Mouse (Mus musculus) MEL (cell line): Measurements from ENCODE around the gene Sh3tc1. TPM values are rescaled to one million over a fixed set of nuclear protein-coding genes. Genes with fewer than 3 reads are reported as not detected.

ENCODE experiments used
- DNase-seq: peaks from one replicate; pipeline ENCODE4 v3.0.0; 2011; ENCODE audit warnings: low read depth, low spot score
- H3K27ac ChIP-seq: 2 replicates; pipeline ENCODE4 v1.5.1; 2012; ENCODE audit warnings: low read depth, mild to moderate bottlenecking, control low read depth, low read length, moderate library complexity; ENCODE audit not compliant: control insufficient read depth
- H3K27me3 ChIP-seq, 2 experiments: fragments of 150-350 bp in 1 of 2; sonication (generic) in 1 of 2; 2 replicates each; pipeline ENCODE4 v1.6.1; 2012; ENCODE audit warnings: low read length in 2 of 2, mild to moderate bottlenecking in 2 of 2, improper control_type of control experiment in 1 of 2, moderate library complexity in 1 of 2; ENCODE audit not compliant: insufficient read depth in 2 of 2, control insufficient read depth in 1 of 2
- H3K36me3 ChIP-seq, 2 experiments: 2 replicates each; pipeline ENCODE4 v1.6.1; 2012 to 2014; ENCODE audit warnings: low read length in 2 of 2, improper control_type of control experiment in 1 of 2, inconsistent platforms in 1 of 2, mild to moderate bottlenecking in 1 of 2; ENCODE audit not compliant: insufficient read depth in 2 of 2, control insufficient read depth in 1 of 2
- H3K4me1 ChIP-seq, 2 experiments: fragments of 150-350 bp in 1 of 2; sonication (generic) in 1 of 2; 2 replicates each; pipeline ENCODE4 v1.6.1; 2012; ENCODE audit warnings: low read length in 2 of 2, improper control_type of control experiment in 1 of 2, mild to moderate bottlenecking in 1 of 2; ENCODE audit not compliant: insufficient read depth in 2 of 2, control insufficient read depth in 1 of 2
- H3K4me3 ChIP-seq, 2 experiments: fragments of 150-350 bp in 1 of 2; sonication (generic) in 1 of 2; 2 replicates each; pipeline ENCODE4 v1.5.1; 2012; ENCODE audit warnings: low read depth in 2 of 2, low read length in 2 of 2, mild to moderate bottlenecking in 2 of 2, moderate library complexity in 2 of 2, control low read depth in 1 of 2, improper control_type of control experiment in 1 of 2; ENCODE audit not compliant: control insufficient read depth in 1 of 2, insufficient read depth in 1 of 2
- H3K79me2 ChIP-seq: 2 replicates; pipeline ENCODE4 v1.6.1; 2012; ENCODE audit warnings: mild to moderate bottlenecking, low read length, moderate library complexity; ENCODE audit not compliant: control insufficient read depth, poor library complexity, insufficient read depth
- H3K9ac ChIP-seq: 2 replicates; pipeline ENCODE4 v1.6.1; 2012; ENCODE audit warnings: low read depth, mild to moderate bottlenecking, control low read depth, low read length, moderate library complexity; ENCODE audit not compliant: control insufficient read depth, poor library complexity, severe bottlenecking
- H3K9me3 ChIP-seq: fragments of 150-350 bp; sonication (generic); replicated peaks from 2 replicates; pipeline ENCODE4 v1.6.1; 2012; ENCODE audit warnings: mild to moderate bottlenecking, low read length, improper control_type of control experiment, moderate library complexity; ENCODE audit not compliant: insufficient read depth
- CHD1 ChIP-seq: IDR thresholded peaks from 2 replicates; pipeline ENCODE4 v1.6.1; 2012; ENCODE audit warnings: low read depth, mild to moderate bottlenecking, inconsistent platforms, low read length, improper control_type of control experiment
- GATA1 ChIP-seq: IDR thresholded peaks from 2 replicates; pipeline ENCODE4 v1.6.1; 2011; ENCODE audit warnings: low read depth, low read length, improper control_type of control experiment
- HCFC1 ChIP-seq: IDR thresholded peaks from 2 replicates; pipeline ENCODE4 v1.6.1; 2012; ENCODE audit warnings: low read depth, mild to moderate bottlenecking, inconsistent platforms, low read length, improper control_type of control experiment, moderate library complexity
- MAX ChIP-seq: IDR thresholded peaks from 2 replicates; pipeline ENCODE4 v1.6.1; 2011; ENCODE audit warnings: low read length, improper control_type of control experiment
- MAZ ChIP-seq: IDR thresholded peaks from 2 replicates; pipeline ENCODE4 v1.6.1; 2012; ENCODE audit warnings: low read depth, mild to moderate bottlenecking, inconsistent platforms, low read length, improper control_type of control experiment
- MYB ChIP-seq: IDR thresholded peaks from 2 replicates; pipeline ENCODE4 v1.6.1; 2011; ENCODE audit warnings: mild to moderate bottlenecking, low read depth, low read length, improper control_type of control experiment
- MYC ChIP-seq: IDR thresholded peaks from 2 replicates; pipeline ENCODE4 v1.6.1; 2011; ENCODE audit warnings: low read depth, mild to moderate bottlenecking, low read length, improper control_type of control experiment, moderate library complexity
- RAD21 ChIP-seq: IDR thresholded peaks from 2 replicates; pipeline ENCODE4 v1.6.1; 2011; ENCODE audit warnings: mild to moderate bottlenecking, low read depth, low read length, improper control_type of control experiment
- TAL1 ChIP-seq: IDR thresholded peaks from 2 replicates; pipeline ENCODE4 v1.6.1; 2012; ENCODE audit warnings: mild to moderate bottlenecking, inconsistent platforms, low read length, moderate library complexity, mixed read lengths
- TBP ChIP-seq: IDR thresholded peaks from 2 replicates; pipeline ENCODE4 v1.8.0; 2011; ENCODE audit warnings: low read depth, low read length, improper control_type of control experiment
- TCF12 ChIP-seq: IDR thresholded peaks from 2 replicates; pipeline ENCODE4 v1.6.1; 2014; ENCODE audit warnings: low read depth, mild to moderate bottlenecking, inconsistent platforms, low read length, improper control_type of control experiment, moderate library complexity
- UBTF ChIP-seq: IDR thresholded peaks from 2 replicates; pipeline ENCODE4 v1.6.1; 2012; ENCODE audit warnings: low read depth, mild to moderate bottlenecking, inconsistent platforms, low read length, improper control_type of control experiment, moderate library complexity, borderline replicate concordance; ENCODE audit not compliant: insufficient read depth
- polyA plus RNA-seq, 2 experiments: library from polyadenylated mRNA; stranded (reverse) in 1 of 2; unstranded in 1 of 2; fragments of >175 nt in 1 of 2; fragments of >200 nt in 1 of 2; gene quantifications; 2 replicates each; pipeline versions ENCODE4 v1.2.1 to v1.2.4; 2012; ENCODE audit warnings: low replicate concordance in 2 of 2, low read depth in 1 of 2; ENCODE audit not compliant: insufficient read length in 2 of 2, insufficient read depth in 1 of 2, missing spikeins in 1 of 2
- total RNA-seq: library from RNA; depleted of rRNA; stranded (reverse); fragments of 300-350 nt; gene quantifications from 2 replicates; pipeline ENCODE4 v1.2.3, GENCODE M21; 2012

Gene Sh3tc1
- total and polyA plus RNA-seq, 3 experiments = not detected

DNA sequence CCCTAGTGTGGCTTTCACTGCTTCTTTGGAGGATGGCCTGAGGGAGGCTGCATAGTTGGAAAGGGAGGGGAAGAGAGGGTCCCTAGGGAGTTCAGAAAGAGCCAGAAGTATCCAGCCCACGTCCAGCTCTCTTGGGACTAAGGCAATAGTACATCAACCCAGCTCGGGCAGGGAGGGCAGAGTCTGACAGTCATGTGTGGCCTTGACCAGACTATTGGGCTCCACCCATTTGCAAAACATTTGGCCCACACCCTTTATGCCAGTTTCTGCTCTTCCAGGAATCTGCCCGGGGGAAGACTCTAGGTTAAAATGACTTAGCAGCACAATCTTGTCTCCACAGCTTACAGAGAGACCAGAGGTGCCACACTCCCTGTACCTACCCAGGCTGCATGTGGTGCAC, 29.3 kb downstream of the Sh3tc1 start:
- Histone ChIP-seq H3K27ac (no peak overlapping the region), H3K9me3 (no peaks in the 10 kb centered on the region), H3K36me3 (no peaks in the 10 kb centered on the region), H3K9ac (no peak overlapping the region), H3K79me2 (no peaks in the 10 kb centered on the region), H3K4me1 (no peaks in the 10 kb centered on the region), H3K4me3 (no peak overlapping the region), H3K27me3 (no peaks in the 10 kb centered on the region)
- DNase-seq = no peak
- no peak for TF ChIP-seq MYC
- no peak for TF ChIP-seq TAL1
- no peak for TF ChIP-seq HCFC1
- no peak for TF ChIP-seq TBP
- no peak for TF ChIP-seq GATA1
- no peak for TF ChIP-seq MAZ
- TF ChIP-seq UBTF = no peak
- TF ChIP-seq MAX = no peak
- TF ChIP-seq RAD21 = no peak

DNA sequence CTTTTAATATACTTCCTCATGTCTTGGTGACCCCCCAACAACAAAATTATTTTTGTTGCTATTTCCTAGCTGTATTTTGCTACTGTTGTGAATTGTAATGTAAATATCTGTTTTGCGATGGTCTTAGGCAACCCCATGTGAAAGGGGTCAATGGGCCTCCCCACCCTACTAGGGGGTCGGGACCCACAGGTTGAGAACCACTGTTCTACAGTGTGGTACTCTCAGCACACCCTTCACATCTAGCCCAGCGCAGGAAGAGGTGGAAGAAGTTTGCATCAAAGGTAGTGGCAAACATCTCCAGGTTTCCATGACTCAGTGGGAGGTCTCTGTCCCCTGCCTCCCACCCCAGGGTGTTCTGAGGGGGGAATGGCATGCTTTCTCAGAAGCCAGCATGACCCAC, 34.4 kb downstream of the Sh3tc1 start:
- no peak for TF ChIP-seq MAZ
- no peaks in the 10 kb centered on the region for H3K9me3 ChIP-seq
- H3K79me2 ChIP-seq = no peaks in the 10 kb centered on the region
- H3K4me1 ChIP-seq = no peaks in the 10 kb centered on the region
- H3K27ac ChIP-seq = no peak overlapping the region
- H3K9ac ChIP-seq = no peak overlapping the region
- H3K4me3 ChIP-seq = no peak overlapping the region
- H3K36me3 ChIP-seq = no peaks in the 10 kb centered on the region
- no peak for DNase-seq
- no peaks in the 10 kb centered on the region for H3K27me3 ChIP-seq

DNA sequence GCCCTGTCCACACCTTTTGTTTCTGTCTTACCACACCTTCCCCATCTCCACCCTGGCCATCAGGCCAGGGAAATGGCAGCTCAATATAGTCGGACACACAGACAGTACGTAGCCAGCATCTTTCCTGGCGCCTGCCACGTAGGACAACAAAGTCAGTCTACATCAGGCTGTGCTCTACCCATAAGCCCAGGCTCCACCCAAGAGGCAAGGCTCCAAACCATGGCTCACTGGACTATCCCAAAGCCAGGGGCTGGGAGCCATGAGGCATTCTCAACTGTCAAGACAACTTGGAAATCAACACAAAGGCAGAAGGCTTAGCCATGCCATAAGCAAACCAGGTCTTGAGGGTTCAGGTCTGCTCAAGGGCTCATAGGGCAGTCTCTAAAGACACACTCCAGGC, 36.0 kb downstream of the Sh3tc1 start:
- Histone ChIP-seq H3K36me3 (no peaks in the 10 kb centered on the region), H3K9ac (no peak overlapping the region), H3K4me3 (no peak overlapping the region), H3K27ac (no peak overlapping the region), H3K9me3 (no peaks in the 10 kb centered on the region), H3K27me3 (no peaks in the 10 kb centered on the region), H3K79me2 (no peaks in the 10 kb centered on the region), H3K4me1 (no peaks in the 10 kb centered on the region)
- no peak for TF ChIP-seq GATA1
- TF ChIP-seq CHD1 = no peak
- TF ChIP-seq MAX = no peak
- no peak for TF ChIP-seq TCF12
- TF ChIP-seq MYB = no peak
- no peak for DNase-seq
